Mouse (Mus musculus): Measurements from ENCODE around the gene Ankrd2. TPM values are rescaled to one million over a fixed set of nuclear protein-coding genes. Genes with fewer than 3 reads are reported as not detected.

Gene Ankrd2
- polyA plus RNA-seq, 1 experiment from 2014 or later = 0.51 TPM

GRCm38 (mm10) chr19:42021681-42022541, 13.9 kb upstream of the Ankrd2 start:
- Histone ChIP-seq H3K4me1 (replicated peaks; ENCODE audit: control insufficient read depth, insufficient read depth, low read length) (peaks cover 4% of the 10 kb centered on the region; the same call in 1 of the 2 replicates), H3K9me3 (ENCODE audit: control insufficient read depth, low read length) (no peaks in the 10 kb centered on the region), H3K27me3 (replicated peaks; ENCODE audit: control insufficient read depth, insufficient read depth, low read length) (no peaks in the 10 kb centered on the region), H3K4me3 (replicated peaks; ENCODE audit: low read length) (no peak overlapping the region), H3K9ac (replicated peaks; ENCODE audit: low read depth, low read length) (no peak overlapping the region), H3K36me3 (ENCODE audit: control insufficient read depth, insufficient read depth) (no peaks in the 10 kb centered on the region), H3K4me2 (ENCODE audit: low read length) (no peak overlapping the region), H3K27ac (ENCODE audit: low read length) (no peak overlapping the region)
- no peak for ATAC-seq
- 79% methylated on average over 10 of the region's 10 CpGs for WGBS

GRCm38 (mm10) chr19:42022542-42022848, 13.3 kb upstream of the Ankrd2 start:
- no peak overlapping the region for H3K9ac ChIP-seq (replicated peaks; ENCODE audit: low read depth, low read length)
- no peaks in the 10 kb centered on the region for H3K4me1 ChIP-seq (replicated peaks; ENCODE audit: control insufficient read depth, insufficient read depth, low read length)
- H3K27ac ChIP-seq (ENCODE audit: low read length) = no peak overlapping the region
- no peak for ATAC-seq
- WGBS = 73% methylated on average over 2 of the region's 2 CpGs
- no peaks in the 10 kb centered on the region for H3K27me3 ChIP-seq (replicated peaks; ENCODE audit: control insufficient read depth, insufficient read depth, low read length)
- H3K4me2 ChIP-seq (ENCODE audit: low read length) = no peak overlapping the region
- no peaks in the 10 kb centered on the region for H3K9me3 ChIP-seq (ENCODE audit: control insufficient read depth, low read length)
- no peaks in the 10 kb centered on the region for H3K36me3 ChIP-seq (ENCODE audit: control insufficient read depth, insufficient read depth)
- no peak overlapping the region for H3K4me3 ChIP-seq (replicated peaks; ENCODE audit: low read length)

- Histone ChIP-seq H3K4me1 (replicated peaks; ENCODE audit: control insufficient read depth, insufficient read depth, low read length) (no peaks in the 10 kb centered on the region), H3K36me3 (ENCODE audit: control insufficient read depth, insufficient read depth) (no peaks in the 10 kb centered on the region), H3K27me3 (replicated peaks; ENCODE audit: control insufficient read depth, insufficient read depth, low read length) (no peaks in the 10 kb centered on the region), H3K9me3 (ENCODE audit: control insufficient read depth, low read length) (no peaks in the 10 kb centered on the region), H3K27ac (ENCODE audit: low read length) (no peak overlapping the region), H3K4me3 (replicated peaks; ENCODE audit: low read length) (no peak overlapping the region), H3K4me2 (ENCODE audit: low read length) (no peak overlapping the region), H3K9ac (replicated peaks; ENCODE audit: low read depth, low read length) (no peak overlapping the region)
- peak; percentile 74 for ATAC-seq
- 7% methylated on average over 5 of the region's 5 CpGs for WGBS
Measured at GRCm38 (mm10) chr19:42026158-42026557, 9.6 kb upstream of the Ankrd2 start.

- H3K27ac ChIP-seq (ENCODE audit: low read length) = no peak overlapping the region
- 0 out of 2 replicates have a peak, but pooled peaks cover 4% of the 10 kb centered on the region for H3K4me1 ChIP-seq (replicated peaks; ENCODE audit: control insufficient read depth, insufficient read depth, low read length)
- H3K9ac ChIP-seq (replicated peaks; ENCODE audit: low read depth, low read length) = no peak overlapping the region
- no peaks in the 10 kb centered on the region for H3K27me3 ChIP-seq (replicated peaks; ENCODE audit: control insufficient read depth, insufficient read depth, low read length)
- 85% methylated on average over 5 of the region's 5 CpGs for WGBS
- ATAC-seq = no peak
- no peaks in the 10 kb centered on the region for H3K9me3 ChIP-seq (ENCODE audit: control insufficient read depth, low read length)
- no peaks in the 10 kb centered on the region for H3K36me3 ChIP-seq (ENCODE audit: control insufficient read depth, insufficient read depth)
- no peak overlapping the region for H3K4me2 ChIP-seq (ENCODE audit: low read length)
- no peak overlapping the region for H3K4me3 ChIP-seq (replicated peaks; ENCODE audit: low read length)
Measured at GRCm38 (mm10) chr19:42031112-42031511, 4.7 kb upstream of the Ankrd2 start.

- 0 out of 2 replicates have a peak, but pooled peaks cover 4% of the 10 kb centered on the region for H3K4me1 ChIP-seq (replicated peaks; ENCODE audit: control insufficient read depth, insufficient read depth, low read length)
- WGBS = 72% methylated on average over 14 of the region's 14 CpGs
- H3K4me3 ChIP-seq (replicated peaks; ENCODE audit: low read length) = no peak overlapping the region
- H3K27me3 ChIP-seq (replicated peaks; ENCODE audit: control insufficient read depth, insufficient read depth, low read length) = no peaks in the 10 kb centered on the region
- no peak overlapping the region for H3K9ac ChIP-seq (replicated peaks; ENCODE audit: low read depth, low read length)
- H3K9me3 ChIP-seq (ENCODE audit: control insufficient read depth, low read length) = no peaks in the 10 kb centered on the region
- H3K36me3 ChIP-seq (ENCODE audit: control insufficient read depth, insufficient read depth) = no peaks in the 10 kb centered on the region
- H3K27ac ChIP-seq (ENCODE audit: low read length) = no peak overlapping the region
- ATAC-seq = no peak
- no peak overlapping the region for H3K4me2 ChIP-seq (ENCODE audit: low read length)
Measured at GRCm38 (mm10) chr19:42033611-42034010, 2.2 kb upstream of the Ankrd2 start.

DNA sequence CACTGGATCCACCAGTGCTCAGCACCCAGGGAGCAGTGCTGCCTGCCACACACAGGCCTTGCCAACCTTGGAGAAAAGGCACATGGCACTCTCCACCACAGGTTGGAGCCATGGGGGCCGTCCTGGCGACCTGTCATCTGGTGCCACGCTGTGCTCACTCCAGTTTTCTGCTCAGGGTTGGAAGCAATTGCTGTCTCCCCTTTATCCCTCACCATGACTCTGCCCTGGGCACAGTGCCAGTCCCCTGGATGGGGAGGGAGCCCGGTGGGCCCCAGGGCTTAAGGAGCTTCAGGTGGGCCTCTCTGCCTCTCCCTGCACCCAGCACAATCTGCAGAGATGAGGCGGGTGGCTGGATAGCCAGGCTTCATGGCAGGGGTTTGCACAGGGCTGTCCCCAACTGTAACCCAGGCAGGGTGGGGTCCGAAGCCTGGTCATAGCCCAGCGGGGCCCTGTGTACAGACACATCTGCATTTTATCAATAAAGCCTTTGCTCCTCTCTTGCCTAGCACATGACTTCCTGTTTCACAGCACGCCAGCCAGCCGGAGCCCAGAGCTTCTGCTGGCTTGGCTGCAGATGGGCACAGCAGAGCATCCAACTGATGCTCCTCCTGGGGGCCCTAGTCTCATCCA, 1.5 kb upstream of the Ankrd2 start:
- H3K4me1 ChIP-seq (replicated peaks; ENCODE audit: control insufficient read depth, insufficient read depth, low read length) = 0 out of 2 replicates have a peak, but pooled peaks cover 4% of the 10 kb centered on the region
- H3K36me3 ChIP-seq (ENCODE audit: control insufficient read depth, insufficient read depth) = no peaks in the 10 kb centered on the region
- no peak overlapping the region for H3K27ac ChIP-seq (ENCODE audit: low read length)
- peak; percentile 15; the same call in 1 of the 2 replicates for ATAC-seq
- no peak overlapping the region for H3K4me3 ChIP-seq (replicated peaks; ENCODE audit: low read length)
- no peak overlapping the region for H3K4me2 ChIP-seq (ENCODE audit: low read length)
- H3K27me3 ChIP-seq (replicated peaks; ENCODE audit: control insufficient read depth, insufficient read depth, low read length) = no peaks in the 10 kb centered on the region
- H3K9ac ChIP-seq (replicated peaks; ENCODE audit: low read depth, low read length) = no peak overlapping the region
- WGBS = 65% methylated on average over 9 of the region's 9 CpGs
- H3K9me3 ChIP-seq (ENCODE audit: control insufficient read depth, low read length) = no peaks in the 10 kb centered on the region

- no peak overlapping the region for H3K27ac ChIP-seq (ENCODE audit: low read length)
- H3K9ac ChIP-seq (replicated peaks; ENCODE audit: low read depth, low read length) = no peak overlapping the region
- 0 out of 2 replicates have a peak, but pooled peaks cover 4% of the 10 kb centered on the region for H3K4me1 ChIP-seq (replicated peaks; ENCODE audit: control insufficient read depth, insufficient read depth, low read length)
- H3K4me2 ChIP-seq (ENCODE audit: low read length) = no peak overlapping the region
- H3K4me3 ChIP-seq (replicated peaks; ENCODE audit: low read length) = no peak overlapping the region
- no peaks in the 10 kb centered on the region for H3K27me3 ChIP-seq (replicated peaks; ENCODE audit: control insufficient read depth, insufficient read depth, low read length)
- WGBS = 65% methylated on average over 11 of the region's 11 CpGs
- H3K36me3 ChIP-seq (ENCODE audit: control insufficient read depth, insufficient read depth) = no peaks in the 10 kb centered on the region
- ATAC-seq = peak; percentile 24; the same call in 1 of the 2 replicates
- H3K9me3 ChIP-seq (ENCODE audit: control insufficient read depth, low read length) = no peaks in the 10 kb centered on the region
Measured at GRCm38 (mm10) chr19:42034881-42035455, 832 bp upstream of the Ankrd2 start.

DNA sequence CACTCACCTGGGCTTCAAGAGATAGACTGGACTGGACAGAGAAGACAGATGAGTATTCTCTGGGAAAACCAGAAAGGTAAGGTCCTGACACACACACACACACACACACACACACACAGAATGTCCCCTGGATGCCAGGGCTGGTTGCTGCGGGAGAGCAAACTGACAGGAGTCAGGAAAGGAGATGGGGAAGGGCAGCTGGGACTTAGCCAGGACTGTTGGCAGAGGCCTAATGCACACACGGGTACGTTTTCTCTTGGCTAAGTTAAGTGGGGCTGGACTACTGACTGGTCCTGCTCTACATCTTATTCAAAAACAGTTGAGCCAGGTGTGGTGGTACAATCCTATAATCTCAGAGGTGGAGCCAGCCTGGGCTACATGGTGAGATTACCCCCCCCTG, 557 bp downstream of the Ankrd2 start:
- Histone ChIP-seq H3K36me3 (ENCODE audit: control insufficient read depth, insufficient read depth) (no peaks in the 10 kb centered on the region), H3K4me2 (ENCODE audit: low read length) (no peak overlapping the region), H3K4me3 (replicated peaks; ENCODE audit: low read length) (no peak overlapping the region), H3K27ac (ENCODE audit: low read length) (no peak overlapping the region), H3K9ac (replicated peaks; ENCODE audit: low read depth, low read length) (no peak overlapping the region), H3K27me3 (replicated peaks; ENCODE audit: control insufficient read depth, insufficient read depth, low read length) (no peaks in the 10 kb centered on the region), H3K9me3 (ENCODE audit: control insufficient read depth, low read length) (no peaks in the 10 kb centered on the region), H3K4me1 (replicated peaks; ENCODE audit: control insufficient read depth, insufficient read depth, low read length) (0 out of 2 replicates have a peak, but pooled peaks cover 4% of the 10 kb centered on the region)
- 74% methylated on average over 3 of the region's 3 CpGs for WGBS
- no peak for ATAC-seq

- no peaks in the 10 kb centered on the region for H3K9me3 ChIP-seq (ENCODE audit: control insufficient read depth, low read length)
- H3K4me1 ChIP-seq (replicated peaks; ENCODE audit: control insufficient read depth, insufficient read depth, low read length) = 0 out of 2 replicates have a peak, but pooled peaks cover 4% of the 10 kb centered on the region
- no peak overlapping the region for H3K4me2 ChIP-seq (ENCODE audit: low read length)
- H3K4me3 ChIP-seq (replicated peaks; ENCODE audit: low read length) = no peak overlapping the region
- H3K9ac ChIP-seq (replicated peaks; ENCODE audit: low read depth, low read length) = no peak overlapping the region
- ATAC-seq = no peak
- H3K27ac ChIP-seq (ENCODE audit: low read length) = no peak overlapping the region
- WGBS = 85% methylated on average over 11 of the region's 11 CpGs
- H3K36me3 ChIP-seq (ENCODE audit: control insufficient read depth, insufficient read depth) = no peaks in the 10 kb centered on the region
- H3K27me3 ChIP-seq (replicated peaks; ENCODE audit: control insufficient read depth, insufficient read depth, low read length) = no peaks in the 10 kb centered on the region
Measured at GRCm38 (mm10) chr19:42037167-42037702, 1.4 kb downstream of the Ankrd2 start.
